Mouse (Mus musculus): ENCODE data around the gene Atg7.

GRCm38 (mm10) chr6:114891272-114891671, 248.4 kb downstream of the Atg7 start:
- TF ChIP-seq ZNF384 (IDR thresholded peaks at IDR 0.05; ENCODE audit: low read depth, low read length) (no peak), HCFC1 (IDR thresholded peaks at IDR 0.05; ENCODE audit: borderline replicate concordance, insufficient read depth, low read length) (no peak), MAFK (IDR thresholded peaks at IDR 0.05; ENCODE audit: insufficient read depth, low read depth, low read length) (no peak)
